Mouse (Mus musculus) layer of hippocampus, adult 9-10 months (tissue): ENCODE data around the gene Olfr222.
"Not testable (repeated sequence)": the region's sequence is repeated elsewhere in the genome, so short reads cannot be mapped to it uniquely, and the experiment has no call there.

Experiments
- DNase-seq: peaks from one replicate; pipeline ENCODE4 v3.0.0; 2022; ENCODE audit warnings: low spot score

Olfr222 gene

GRCm38 (mm10) chr11:59576135-59576534, at the start of gene Olfr222:
Gene Olfr222 (minus strand): TSS chr11:59576235.
- DNase-seq = not testable (repeated sequence)

DNA sequence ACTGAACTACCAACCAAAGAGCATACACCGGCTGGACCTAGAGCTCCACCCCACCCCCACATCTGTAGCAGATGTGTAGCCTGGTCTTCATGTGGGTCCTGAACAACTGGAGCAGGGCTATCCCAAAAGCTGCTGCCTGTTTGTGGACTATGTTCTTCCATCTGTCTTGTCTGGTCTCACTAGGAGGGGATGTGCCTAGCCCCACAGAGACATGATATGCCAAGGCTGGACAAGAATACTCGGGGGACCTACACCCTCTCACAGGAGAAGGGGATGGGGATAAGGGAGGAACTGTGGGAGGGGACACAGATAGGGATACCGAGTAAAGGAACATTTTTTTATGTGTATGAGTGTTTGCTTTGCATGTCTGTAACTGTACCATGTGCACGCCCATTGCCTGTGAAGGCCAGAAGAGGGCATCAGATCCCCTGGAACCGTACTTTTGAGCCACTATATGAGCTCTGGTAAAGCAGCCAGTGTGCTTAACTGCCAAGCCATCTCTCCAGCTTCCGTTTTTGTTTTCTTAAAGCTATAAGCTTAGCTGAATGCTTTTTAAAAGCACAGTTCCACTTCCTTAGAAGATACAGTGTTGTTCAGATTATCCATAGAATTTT, 48.1 kb upstream of the Olfr222 start:
- DNase-seq = peak; percentile 36

GRCm38 (mm10) chr11:59622214-59622613, 46.2 kb upstream of the Olfr222 start:
- no peak for DNase-seq

DNA sequence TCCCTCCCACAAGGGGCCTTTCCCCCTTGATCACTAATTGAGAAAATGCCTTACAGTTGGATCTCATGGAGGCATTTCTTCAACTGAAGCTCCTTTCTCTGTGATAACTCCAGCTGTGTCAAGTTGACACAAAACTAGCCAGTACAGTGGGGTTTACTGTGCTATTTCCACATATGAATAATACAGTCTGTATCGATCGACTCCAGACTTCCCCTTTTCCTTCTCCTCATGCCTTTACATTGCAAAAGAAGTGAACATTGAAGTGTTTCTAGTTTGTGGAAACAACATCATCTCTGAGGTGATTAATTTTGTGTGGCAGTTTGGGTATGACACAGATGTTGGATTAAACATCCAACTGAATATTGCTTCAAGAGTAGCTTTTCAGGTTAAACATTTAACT, 41.0 kb upstream of the Olfr222 start:
- not testable (repeated sequence) for DNase-seq

- peak; percentile 36 for DNase-seq
These were observed 38.1 kb upstream of the Olfr222 start for GRCm38 (mm10) chr11:59614120-59614519.

- no peak for DNase-seq
These were observed 35.6 kb upstream of the Olfr222 start for GRCm38 (mm10) chr11:59611646-59612045.

- no peak for DNase-seq
These were observed 26.3 kb upstream of the Olfr222 start for GRCm38 (mm10) chr11:59602287-59602686.

DNA sequence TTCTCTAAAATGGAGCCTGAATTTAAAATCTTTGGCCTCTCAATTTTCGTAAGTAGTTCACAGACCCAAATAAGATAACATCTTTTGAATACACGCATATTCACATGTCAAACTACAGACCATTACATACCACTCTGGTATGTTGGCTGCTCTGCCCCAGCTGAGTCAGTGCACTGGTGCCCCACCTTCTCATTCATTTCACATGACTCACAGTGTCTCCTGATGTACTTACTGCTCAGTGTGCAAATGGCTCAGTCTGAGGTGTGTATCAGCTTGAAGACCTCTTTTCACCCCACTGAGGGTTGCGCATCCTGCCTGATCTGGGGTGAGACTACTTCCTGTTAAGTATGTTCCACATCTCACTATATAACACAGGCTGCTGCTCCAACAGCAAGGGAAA, 24.8 kb upstream of the Olfr222 start:
- no peak for DNase-seq

DNA sequence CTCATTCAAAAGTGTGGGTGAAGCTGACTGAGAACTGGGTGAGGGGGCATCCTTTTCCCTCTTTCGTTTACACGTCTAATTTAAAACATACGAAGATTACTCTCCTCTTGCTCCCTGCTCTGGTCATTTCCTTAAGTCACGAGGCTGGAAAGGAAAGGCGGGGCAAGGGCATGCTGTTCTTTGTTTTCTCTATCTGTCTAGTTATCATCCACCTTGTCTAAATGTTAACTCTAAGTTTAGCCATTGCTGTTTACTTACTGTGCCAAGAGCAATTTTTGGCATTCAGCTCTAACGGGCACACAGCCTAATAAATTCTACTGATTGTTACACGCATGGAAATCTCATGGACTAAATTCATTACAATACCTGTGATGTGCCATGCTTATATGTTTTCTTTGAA, 23.2 kb upstream of the Olfr222 start:
- DNase-seq = no peak

DNA sequence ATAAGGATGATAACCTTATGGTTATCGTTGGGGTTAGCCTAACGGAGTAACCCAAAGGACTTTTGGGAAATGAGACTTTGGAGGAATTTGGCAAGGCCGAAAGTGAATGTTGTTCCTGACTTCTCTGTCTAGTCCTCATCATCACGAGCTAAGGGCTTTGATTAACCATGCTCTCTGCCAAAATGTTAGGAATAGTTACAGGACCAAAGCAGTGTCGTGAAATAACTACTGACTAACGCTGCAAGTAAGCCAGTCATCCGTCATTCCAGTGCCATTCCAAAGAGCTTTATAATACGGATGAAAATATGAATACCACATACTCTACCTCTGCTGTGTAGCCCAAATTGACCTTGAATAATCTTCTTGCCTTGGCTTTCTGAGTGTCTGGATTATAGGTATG, 20.9 kb upstream of the Olfr222 start:
- no peak for DNase-seq

- DNase-seq = no peak
These were observed 20.1 kb upstream of the Olfr222 start for GRCm38 (mm10) chr11:59596091-59596490.

DNA sequence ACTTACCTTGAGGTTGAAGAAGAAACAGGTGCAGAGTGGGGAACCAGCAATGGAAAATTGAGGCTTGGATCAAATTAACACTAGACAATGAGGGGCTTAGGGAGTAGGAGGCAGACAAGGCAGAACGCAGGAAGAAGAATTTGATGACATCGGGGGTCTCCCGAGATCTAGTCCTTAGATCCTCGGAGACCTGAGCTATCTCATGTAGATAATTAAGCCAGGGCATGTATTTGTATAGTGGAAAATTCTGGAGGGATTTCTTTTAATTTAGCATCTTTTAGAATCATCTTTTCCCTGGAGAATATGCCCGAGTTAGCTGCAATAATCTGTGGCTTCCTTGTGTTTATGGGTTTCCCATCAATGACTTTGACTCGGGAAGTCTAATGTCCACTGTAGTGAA, 17.2 kb upstream of the Olfr222 start, which contains the start of gene Olfr223:
Olfr223 (minus strand) TSS at position 101 of the 400 bp plus-strand sequence.
- no peak for DNase-seq

- DNase-seq = no peak
These were observed 13.5 kb upstream of the Olfr222 start for GRCm38 (mm10) chr11:59589496-59589895.

DNA sequence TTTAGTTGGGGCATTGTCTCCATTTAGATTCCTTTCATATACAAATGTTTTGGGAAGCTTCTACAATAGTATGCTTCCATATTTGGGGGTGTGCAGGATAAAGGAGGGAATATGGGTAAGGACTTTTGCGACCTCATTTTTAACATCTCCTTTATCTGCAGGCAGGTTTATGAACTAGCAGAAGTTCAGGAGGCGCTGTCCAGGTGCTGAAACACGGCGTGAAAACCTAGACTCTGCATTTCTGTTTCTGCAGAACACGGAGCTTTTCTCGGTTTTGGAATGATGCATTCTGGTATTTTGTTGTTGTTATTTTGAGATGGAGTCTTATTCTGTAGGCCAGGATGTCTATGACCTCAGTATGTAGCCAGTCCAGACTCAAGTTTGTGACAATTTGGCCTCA, 8.5 kb upstream of the Olfr222 start:
- no peak for DNase-seq

- DNase-seq = no peak
These were observed 309 bp downstream of the Olfr222 start for GRCm38 (mm10) chr11:59575726-59576125.

GRCm38 (mm10) chr11:59569306-59569705, 6.7 kb downstream of the Olfr222 start:
- no peak for DNase-seq

GRCm38 (mm10) chr11:59562837-59563236, 13.2 kb downstream of the Olfr222 start:
- no peak for DNase-seq

GRCm38 (mm10) chr11:59562336-59562735, 13.7 kb downstream of the Olfr222 start:
- DNase-seq = no peak

DNA sequence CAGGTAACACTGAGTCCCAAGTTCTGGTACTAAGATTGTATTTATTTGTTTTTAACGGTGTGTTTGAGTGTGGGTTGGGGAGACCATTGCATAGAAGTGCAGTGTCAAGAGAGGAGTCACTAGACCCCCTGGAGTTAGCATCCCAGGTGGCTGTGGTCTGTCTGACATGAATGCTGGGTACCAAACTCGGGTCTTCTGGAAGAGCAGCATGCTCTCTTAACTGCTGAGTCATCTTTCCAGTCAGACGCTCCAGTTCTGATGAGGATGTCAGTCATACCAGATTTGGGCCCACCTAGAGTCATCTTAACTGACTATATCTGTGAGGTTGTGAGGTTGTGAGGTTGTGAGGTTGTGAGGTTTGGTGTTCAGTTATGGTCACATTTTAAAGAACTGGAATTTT, 15.1 kb downstream of the Olfr222 start:
- DNase-seq = no peak

- no peak for DNase-seq
These were observed 21.5 kb downstream of the Olfr222 start for GRCm38 (mm10) chr11:59554535-59554934.

- DNase-seq = no peak
These were observed 21.9 kb downstream of the Olfr222 start for GRCm38 (mm10) chr11:59554127-59554526.

DNA sequence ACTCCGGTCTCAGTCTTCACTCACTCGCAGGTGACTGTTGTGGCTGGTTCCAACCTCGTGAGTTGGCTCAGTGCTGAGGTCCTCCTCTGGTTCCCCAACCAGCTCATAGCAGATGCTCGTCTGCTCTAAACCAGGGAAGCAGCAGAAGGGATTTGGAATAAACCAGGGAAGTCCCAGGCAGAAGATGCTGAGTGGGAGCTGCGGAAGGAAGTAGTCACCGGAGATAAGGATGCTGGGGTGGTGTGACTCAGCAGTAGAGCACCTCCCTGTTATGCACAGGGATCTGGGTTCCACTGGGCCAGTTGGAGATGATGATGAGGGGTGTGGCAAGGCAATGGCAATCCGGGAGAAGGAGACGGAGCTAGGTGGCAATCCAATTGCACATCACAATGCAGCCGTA, 32.0 kb downstream of the Olfr222 start:
- DNase-seq = no peak

- no peak for DNase-seq
These were observed 32.7 kb downstream of the Olfr222 start for GRCm38 (mm10) chr11:59543376-59543775.

DNA sequence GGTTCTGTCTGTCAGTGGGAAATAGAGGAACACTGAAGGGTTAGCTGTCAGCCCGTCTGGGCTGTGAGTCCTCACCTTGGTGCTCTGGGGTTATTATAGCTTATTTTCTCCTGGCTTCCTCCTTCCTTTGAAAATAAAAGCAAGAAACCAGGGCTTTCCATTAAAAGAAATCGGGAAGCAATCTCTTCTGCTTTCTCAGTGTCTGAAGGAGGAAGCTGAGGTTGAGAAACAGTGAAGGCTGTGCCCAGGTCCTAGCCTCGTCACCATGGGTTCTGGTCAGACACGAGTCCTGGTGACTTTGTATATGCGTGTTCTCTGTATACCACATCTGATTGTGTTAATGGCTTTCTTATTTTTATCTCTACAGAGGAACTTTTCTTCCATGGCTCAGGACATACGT, 33.6 kb downstream of the Olfr222 start:
- DNase-seq = no peak
